Mouse (Mus musculus): Measurements from ENCODE around the gene Fto. TPM values are rescaled to one million over a fixed set of nuclear protein-coding genes. Genes with fewer than 3 reads are reported as not detected.

The Fto gene
- polyA plus RNA-seq, 1 experiment from 2014 or later, result 90.1 TPM

DNA sequence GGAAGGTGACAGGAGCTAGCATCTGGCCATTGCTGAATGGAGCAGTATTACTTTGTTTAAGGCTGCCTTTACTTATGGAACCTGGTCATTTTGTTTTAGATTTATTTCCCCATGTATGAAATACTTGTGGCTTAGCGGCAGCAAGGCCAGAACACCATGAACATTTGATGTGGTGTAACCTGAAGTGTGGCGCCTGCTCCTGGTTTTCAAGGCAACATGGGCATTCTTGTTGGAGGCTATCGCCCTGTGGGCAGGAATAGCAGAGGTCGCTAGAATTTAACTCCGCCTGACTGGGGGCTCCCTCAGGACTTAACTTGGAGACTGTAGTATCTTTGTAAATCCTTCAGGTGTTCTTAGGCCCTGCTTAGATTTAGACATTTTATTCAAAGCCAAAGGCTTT is 132.7 kb downstream of the Fto start:
- no peak overlapping the region for H3K9ac ChIP-seq
- H3K4me3 ChIP-seq, result no peak overlapping the region
- no peaks in the 10 kb centered on the region for H3K36me3 ChIP-seq (ENCODE audit: poor library complexity, severe bottlenecking)
- no peaks in the 10 kb centered on the region for H3K4me1 ChIP-seq
- no peaks in the 10 kb centered on the region for H3K9me3 ChIP-seq (replicated peaks)
- H3K27ac ChIP-seq, result no peak overlapping the region
- ATAC-seq, result no peak
- H3K27me3 ChIP-seq, result no peaks in the 10 kb centered on the region
- 93% methylated on average over 5 of the region's 5 CpGs for WGBS
- H3K4me2 ChIP-seq, result no peak overlapping the region

DNA sequence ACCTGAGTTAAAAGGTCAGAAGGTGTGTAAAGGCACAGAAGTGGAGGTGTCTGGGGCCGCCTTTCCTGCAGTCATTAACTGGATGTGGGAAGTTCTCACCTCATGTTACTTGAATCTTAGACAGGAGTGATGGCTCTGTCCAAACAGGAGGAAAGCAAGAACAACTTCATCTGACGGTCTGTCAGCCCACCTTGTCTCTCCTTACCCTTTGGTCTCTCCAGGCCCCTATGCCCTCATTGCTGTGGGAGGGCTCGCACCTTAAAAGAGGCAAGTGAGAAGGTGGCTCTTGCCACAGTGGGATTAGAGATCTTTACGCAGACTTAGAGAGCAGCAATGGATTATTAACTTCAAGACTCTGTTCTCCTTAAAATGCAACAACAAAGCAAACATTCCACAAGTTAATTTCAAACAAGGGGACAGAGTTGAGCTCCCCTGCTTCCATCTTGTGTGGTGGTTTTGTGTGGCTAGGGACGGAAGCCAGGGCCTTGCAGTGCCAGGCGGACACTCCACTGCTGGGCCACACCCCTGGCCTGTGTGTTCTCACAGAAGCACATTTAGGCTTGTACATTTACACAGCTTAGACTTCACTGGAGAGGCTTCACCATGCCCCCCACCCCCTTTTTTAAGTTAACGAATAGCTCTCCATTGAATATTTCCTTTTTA is 135.5 kb downstream of the Fto start:
- Histone ChIP-seq H3K36me3 (ENCODE audit: poor library complexity, severe bottlenecking) (no peaks in the 10 kb centered on the region), H3K27ac (no peak overlapping the region), H3K27me3 (no peaks in the 10 kb centered on the region), H3K9me3 (replicated peaks) (no peaks in the 10 kb centered on the region), H3K4me2 (no peak overlapping the region), H3K4me3 (no peak overlapping the region), H3K4me1 (no peaks in the 10 kb centered on the region), H3K9ac (no peak overlapping the region)
- ATAC-seq, result no peak
- WGBS, result 87% methylated on average over 7 of the region's 7 CpGs

DNA sequence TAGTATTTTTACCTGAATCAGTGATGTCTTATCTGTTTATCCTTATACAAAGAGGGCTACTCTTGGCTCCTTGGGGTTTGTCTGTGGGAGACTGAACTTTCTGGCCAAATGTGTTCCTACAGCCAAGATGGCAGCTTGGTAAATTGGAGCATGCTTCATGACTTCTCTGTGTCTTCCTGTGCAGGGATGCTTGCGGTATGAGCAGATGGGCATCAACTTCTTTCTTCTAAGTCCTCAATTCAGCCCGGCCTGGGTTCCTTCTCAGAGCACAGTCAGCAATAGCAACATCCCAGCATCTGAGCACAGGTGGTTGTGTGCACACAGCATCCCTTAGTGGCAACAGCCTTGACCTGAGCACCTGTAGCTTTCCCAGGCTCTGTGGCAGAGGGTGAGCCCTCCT is 141.6 kb downstream of the Fto start:
- WGBS, result 91% methylated on average over 2 of the region's 2 CpGs

DNA sequence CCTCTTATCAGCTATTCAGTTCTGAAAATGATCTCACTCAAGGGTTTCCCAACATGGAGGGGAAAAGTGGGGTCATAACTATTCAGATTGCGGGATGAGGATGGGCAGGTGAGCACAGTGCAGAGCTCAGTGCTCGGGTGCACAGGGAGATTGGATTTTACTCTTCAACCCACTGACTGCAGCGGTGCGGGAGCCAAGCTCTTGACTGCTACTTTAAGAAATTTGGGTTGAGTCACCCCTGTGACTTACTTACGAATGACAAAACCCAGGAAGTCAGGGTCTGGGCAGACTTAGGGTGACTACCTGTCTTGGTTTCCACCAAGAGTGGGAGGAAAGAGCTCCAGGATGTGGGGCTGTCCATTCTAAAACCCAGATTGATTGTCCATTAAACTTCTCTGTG is 142.3 kb downstream of the Fto start:
- H3K9ac ChIP-seq, result no peak overlapping the region
- no peaks in the 10 kb centered on the region for H3K27me3 ChIP-seq
- no peak for ATAC-seq
- no peak overlapping the region for H3K4me2 ChIP-seq
- no peak overlapping the region for H3K27ac ChIP-seq
- no peak overlapping the region for H3K4me3 ChIP-seq
- no peaks in the 10 kb centered on the region for H3K9me3 ChIP-seq (replicated peaks)
- H3K36me3 ChIP-seq (ENCODE audit: poor library complexity, severe bottlenecking), result no peaks in the 10 kb centered on the region
- no peaks in the 10 kb centered on the region for H3K4me1 ChIP-seq
- WGBS, result 96% methylated on average over 5 of the region's 5 CpGs

More for the DNA sequence above, 141.6 kb downstream of the Fto start:
- Histone ChIP-seq H3K9ac (no peak overlapping the region), H3K9me3 (replicated peaks) (no peaks in the 10 kb centered on the region), H3K4me3 (no peak overlapping the region), H3K27me3 (no peaks in the 10 kb centered on the region), H3K4me1 (no peaks in the 10 kb centered on the region), H3K4me2 (no peak overlapping the region), H3K36me3 (ENCODE audit: poor library complexity, severe bottlenecking) (no peaks in the 10 kb centered on the region), H3K27ac (no peak overlapping the region)
- no peak for ATAC-seq

DNA sequence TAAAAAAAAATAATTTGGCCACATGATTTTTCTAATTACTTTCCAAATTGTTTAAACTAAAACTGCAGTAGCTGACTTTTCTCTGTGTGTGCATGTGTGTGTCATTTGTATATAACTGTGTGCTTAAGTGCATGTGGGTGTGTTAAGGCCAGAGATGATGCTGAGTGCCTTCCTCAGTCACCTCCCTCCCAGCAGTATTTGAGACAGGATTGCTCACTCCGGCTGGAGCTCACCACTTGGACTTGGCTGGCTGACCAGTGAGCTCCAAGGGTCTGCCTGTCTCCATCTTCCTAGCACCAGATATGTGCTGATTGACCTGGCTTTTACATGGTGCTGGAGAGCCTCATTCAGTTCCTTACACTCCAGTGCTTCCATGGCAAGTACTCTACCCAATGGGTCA is 144.7 kb downstream of the Fto start:
- Histone ChIP-seq H3K9me3 (replicated peaks) (no peaks in the 10 kb centered on the region), H3K4me2 (no peak overlapping the region), H3K4me1 (no peaks in the 10 kb centered on the region), H3K27me3 (no peaks in the 10 kb centered on the region), H3K27ac (no peak overlapping the region), H3K9ac (no peak overlapping the region), H3K4me3 (no peak overlapping the region), H3K36me3 (ENCODE audit: poor library complexity, severe bottlenecking) (no peaks in the 10 kb centered on the region)
- ATAC-seq, result no peak
- 95% methylated on average over 1 of the region's 1 CpGs for WGBS

DNA sequence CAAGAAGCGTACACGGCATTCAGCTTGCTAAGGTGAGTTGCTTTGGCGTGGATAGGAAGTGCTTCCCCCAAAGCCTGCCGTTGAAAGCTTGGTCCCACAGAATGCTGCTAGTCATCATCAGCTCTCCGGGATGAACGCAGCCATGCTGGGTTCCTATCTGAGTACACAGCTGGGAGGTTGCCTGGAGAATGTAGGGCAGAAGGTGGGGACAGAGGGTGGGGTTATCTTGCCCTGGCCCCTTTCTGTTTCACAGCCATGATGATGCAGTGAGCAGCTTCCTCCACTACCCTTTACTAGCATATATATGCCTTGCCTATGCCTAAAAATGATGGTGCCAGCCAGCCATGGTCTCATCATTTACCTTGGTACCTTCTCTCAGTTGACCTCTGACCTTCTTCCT is 147.6 kb downstream of the Fto start:
- H3K27me3 ChIP-seq, result no peaks in the 10 kb centered on the region
- 95% methylated on average over 6 of the region's 6 CpGs for WGBS
- no peaks in the 10 kb centered on the region for H3K36me3 ChIP-seq (ENCODE audit: poor library complexity, severe bottlenecking)
- no peaks in the 10 kb centered on the region for H3K9me3 ChIP-seq (replicated peaks)
- H3K4me2 ChIP-seq, result no peak overlapping the region
- H3K4me3 ChIP-seq, result no peak overlapping the region
- no peak for ATAC-seq
- H3K9ac ChIP-seq, result no peak overlapping the region
- H3K4me1 ChIP-seq, result no peaks in the 10 kb centered on the region
- H3K27ac ChIP-seq, result no peak overlapping the region

DNA sequence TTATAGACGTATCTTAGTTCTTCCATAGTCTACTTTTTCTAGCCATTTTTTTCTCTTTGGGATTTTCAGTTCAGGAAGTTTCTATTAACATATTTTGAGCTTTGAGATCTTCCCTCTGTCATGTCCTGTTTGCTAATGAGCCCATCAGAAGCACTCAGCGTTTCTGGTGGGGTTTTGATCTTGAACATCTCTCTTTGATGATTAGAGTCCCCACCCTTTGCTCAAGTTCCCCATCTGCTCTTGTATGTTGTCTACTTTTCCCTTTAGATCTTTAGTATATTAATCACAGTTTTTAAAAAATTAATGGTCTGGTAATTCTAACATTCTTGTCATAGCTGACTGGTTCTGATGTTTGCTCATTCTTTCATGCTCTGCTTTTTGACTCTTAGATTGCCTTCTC is 150.4 kb downstream of the Fto start:
- ATAC-seq, result no peak
- no peaks in the 10 kb centered on the region for H3K36me3 ChIP-seq (ENCODE audit: poor library complexity, severe bottlenecking)
- WGBS, result 92% methylated on average over 2 of the region's 2 CpGs
- H3K27ac ChIP-seq, result no peak overlapping the region
- no peak overlapping the region for H3K4me3 ChIP-seq
- no peak overlapping the region for H3K4me2 ChIP-seq
- no peaks in the 10 kb centered on the region for H3K27me3 ChIP-seq
- no peak overlapping the region for H3K9ac ChIP-seq
- H3K9me3 ChIP-seq (replicated peaks), result no peaks in the 10 kb centered on the region
- H3K4me1 ChIP-seq, result no peaks in the 10 kb centered on the region

DNA sequence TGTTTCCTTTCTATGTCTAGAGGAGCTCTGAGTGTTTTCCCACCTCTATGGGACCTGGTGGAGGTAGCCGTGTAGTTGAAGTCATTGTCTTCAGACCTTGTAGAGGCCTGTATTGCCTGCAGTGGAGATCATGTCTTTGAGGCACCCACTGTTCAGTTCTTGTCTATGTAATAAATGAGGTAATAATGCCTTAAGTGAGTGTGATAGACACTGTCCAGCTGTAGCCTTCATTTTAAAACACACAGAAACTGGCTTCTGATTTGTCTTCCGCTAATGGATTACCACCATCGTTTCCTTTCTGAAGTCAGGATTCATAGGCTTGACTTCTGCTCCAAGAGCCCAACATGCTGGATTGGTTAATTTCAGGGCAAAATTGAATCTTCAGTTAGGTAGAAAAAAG is 154.1 kb downstream of the Fto start:
- Histone ChIP-seq H3K27me3 (no peaks in the 10 kb centered on the region), H3K4me3 (no peak overlapping the region)
- 95% methylated on average over 3 of the region's 3 CpGs for WGBS

DNA sequence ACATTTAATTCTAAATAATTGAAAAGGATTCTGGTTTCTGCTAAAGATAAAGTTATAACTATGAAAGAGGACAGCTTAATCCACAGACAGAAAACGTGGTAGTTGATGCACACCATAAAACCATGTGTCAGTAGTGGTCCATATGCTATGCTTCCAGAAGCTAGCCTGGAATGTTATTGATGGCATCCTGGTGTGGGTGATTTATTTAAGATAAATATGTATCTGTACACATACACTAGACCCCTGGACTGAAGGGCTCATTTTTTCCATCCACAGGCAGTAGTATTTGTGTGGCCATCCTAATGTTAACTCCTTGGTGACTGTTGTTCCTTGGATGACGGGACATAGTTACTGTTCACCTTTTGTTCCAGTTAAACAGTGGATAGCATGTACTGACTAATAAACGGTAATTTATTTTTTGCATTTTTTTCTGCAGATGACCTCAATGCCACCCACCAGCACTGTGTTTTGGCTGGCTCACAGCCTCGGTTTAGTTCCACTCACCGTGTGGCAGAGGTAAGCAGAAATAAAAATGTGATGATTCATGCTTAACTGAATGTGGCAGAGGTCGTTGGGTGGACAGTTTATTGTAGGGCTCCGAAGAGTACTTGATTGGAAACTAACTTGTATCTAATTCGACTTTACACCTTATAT is 154.7 kb downstream of the Fto start:
- no peak overlapping the region for H3K4me3 ChIP-seq
- H3K4me1 ChIP-seq, result no peaks in the 10 kb centered on the region
- H3K27me3 ChIP-seq, result no peaks in the 10 kb centered on the region
- H3K27ac ChIP-seq, result no peak overlapping the region
- H3K4me2 ChIP-seq, result no peak overlapping the region
- H3K9ac ChIP-seq, result no peak overlapping the region
- H3K36me3 ChIP-seq (ENCODE audit: poor library complexity, severe bottlenecking), result no peaks in the 10 kb centered on the region
- 94% methylated on average over 8 of the region's 8 CpGs for WGBS
- no peaks in the 10 kb centered on the region for H3K9me3 ChIP-seq (replicated peaks)
- no peak for ATAC-seq

More for the DNA sequence above, 154.1 kb downstream of the Fto start:
- no peak overlapping the region for H3K9ac ChIP-seq
- H3K4me1 ChIP-seq, result no peaks in the 10 kb centered on the region
- H3K27ac ChIP-seq, result no peak overlapping the region
- ATAC-seq, result no peak
- H3K4me2 ChIP-seq, result no peak overlapping the region
- H3K9me3 ChIP-seq (replicated peaks), result no peaks in the 10 kb centered on the region
- H3K36me3 ChIP-seq (ENCODE audit: poor library complexity, severe bottlenecking), result no peaks in the 10 kb centered on the region

DNA sequence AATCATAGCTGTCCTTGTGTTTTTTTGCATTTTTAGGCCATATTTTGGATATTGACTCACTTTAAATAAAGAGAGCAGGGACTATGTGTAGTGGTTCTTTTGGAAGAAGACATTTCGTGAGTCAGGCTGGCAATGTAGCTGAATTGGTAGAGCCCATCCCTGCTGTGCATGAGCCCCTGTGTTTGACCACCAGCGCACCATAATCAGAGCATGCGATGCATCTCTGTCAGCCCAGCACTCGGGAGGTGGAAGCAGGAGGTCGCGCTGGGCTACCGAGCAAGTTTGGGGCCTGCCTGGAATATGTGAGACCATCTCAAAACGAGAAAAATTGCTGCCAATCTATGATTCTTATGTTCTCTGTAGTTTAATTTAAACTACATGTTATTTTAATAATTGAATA is 156.1 kb downstream of the Fto start:
- Histone ChIP-seq H3K36me3 (ENCODE audit: poor library complexity, severe bottlenecking) (peaks cover 6% of the 10 kb centered on the region), H3K9me3 (replicated peaks) (no peaks in the 10 kb centered on the region), H3K4me3 (no peak overlapping the region), H3K27ac (no peak overlapping the region), H3K27me3 (no peaks in the 10 kb centered on the region), H3K4me1 (no peaks in the 10 kb centered on the region), H3K9ac (no peak overlapping the region), H3K4me2 (no peak overlapping the region)
- WGBS, result 93% methylated on average over 8 of the region's 8 CpGs
- ATAC-seq, result no peak

DNA sequence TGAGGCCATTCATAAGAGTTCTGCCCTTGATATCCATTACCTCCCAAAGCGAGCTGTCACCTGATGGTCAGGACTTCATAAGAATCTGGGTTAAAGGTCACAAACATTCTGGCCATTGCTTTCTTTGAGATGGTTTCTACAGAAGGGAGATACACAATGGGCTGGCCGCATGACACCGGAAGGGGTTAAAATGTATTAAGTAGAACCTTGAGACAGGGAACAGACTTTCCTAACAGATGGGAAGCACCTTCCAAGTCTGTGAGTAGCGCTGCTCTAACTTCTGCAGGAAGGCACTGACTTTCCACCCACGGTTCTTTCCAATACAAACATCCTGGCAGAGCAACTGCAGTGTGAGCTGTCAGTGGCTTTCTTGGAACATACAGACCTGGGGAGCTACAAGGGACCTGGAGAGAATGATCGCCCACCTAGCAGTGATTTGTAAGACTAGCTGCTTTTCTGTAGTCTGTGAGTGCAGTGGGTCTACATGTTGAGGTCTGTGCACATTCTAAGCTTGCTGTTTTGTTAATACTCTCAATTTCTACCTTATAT is 161.5 kb downstream of the Fto start:
- no peak for ATAC-seq
- no peaks in the 10 kb centered on the region for H3K9me3 ChIP-seq (replicated peaks)
- H3K27me3 ChIP-seq, result no peaks in the 10 kb centered on the region
- H3K9ac ChIP-seq, result no peak overlapping the region
- H3K4me2 ChIP-seq, result no peak overlapping the region
- no peak overlapping the region for H3K27ac ChIP-seq
- 89% methylated on average over 6 of the region's 6 CpGs for WGBS
- peaks cover 22% of the 10 kb centered on the region for H3K36me3 ChIP-seq (ENCODE audit: poor library complexity, severe bottlenecking)
- no peak overlapping the region for H3K4me3 ChIP-seq
- no peaks in the 10 kb centered on the region for H3K4me1 ChIP-seq

DNA sequence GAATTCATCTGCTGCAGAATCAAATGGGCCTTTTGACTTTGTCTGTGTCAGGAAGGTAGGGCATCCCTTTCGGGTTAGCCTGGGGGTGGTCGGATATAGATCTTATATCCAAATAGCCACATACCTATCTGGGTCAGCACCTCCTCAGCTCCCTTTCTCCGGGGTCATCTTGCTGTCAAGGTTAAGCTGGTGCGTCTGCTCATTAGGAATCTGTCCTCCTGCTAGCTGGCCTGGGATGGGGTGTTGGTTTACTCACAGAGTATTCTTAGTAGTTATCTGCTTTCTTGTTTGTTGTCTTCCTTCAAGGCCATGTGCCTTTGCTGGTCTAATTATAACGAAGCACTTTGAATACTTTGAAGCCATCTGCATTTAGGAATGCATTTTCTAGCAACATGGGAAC is 163.7 kb downstream of the Fto start:
- H3K4me2 ChIP-seq, result no peak overlapping the region
- no peak for ATAC-seq
- H3K36me3 ChIP-seq (ENCODE audit: poor library complexity, severe bottlenecking), result peaks cover 22% of the 10 kb centered on the region
- H3K27ac ChIP-seq, result no peak overlapping the region
- H3K27me3 ChIP-seq, result no peaks in the 10 kb centered on the region
- WGBS, result 91% methylated on average over 5 of the region's 5 CpGs
- H3K4me1 ChIP-seq, result no peaks in the 10 kb centered on the region
- H3K9ac ChIP-seq, result no peak overlapping the region
- no peak overlapping the region for H3K4me3 ChIP-seq
- no peaks in the 10 kb centered on the region for H3K9me3 ChIP-seq (replicated peaks)

DNA sequence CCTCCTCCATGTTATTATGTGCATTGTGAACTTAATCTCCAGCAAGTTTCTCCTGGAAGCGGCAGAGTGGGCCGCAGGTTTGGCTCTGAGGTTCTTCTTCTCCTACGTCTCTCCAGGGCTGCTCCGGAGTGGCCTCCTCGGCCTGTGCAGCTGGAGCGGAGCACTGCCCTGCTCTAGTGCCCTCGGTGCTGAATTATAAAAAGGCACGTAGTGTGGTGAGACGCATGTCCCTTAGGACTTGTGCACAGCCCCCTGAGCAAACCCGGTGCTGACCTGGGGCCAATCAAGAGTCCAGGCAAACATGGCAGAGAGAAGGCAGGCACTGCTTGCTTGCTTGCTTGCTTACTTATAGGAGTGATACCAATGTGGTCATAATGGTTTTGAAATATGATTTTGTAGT is 164.1 kb downstream of the Fto start:
- H3K4me2 ChIP-seq, result no peak overlapping the region
- no peaks in the 10 kb centered on the region for H3K4me1 ChIP-seq
- no peak overlapping the region for H3K27ac ChIP-seq
- no peaks in the 10 kb centered on the region for H3K27me3 ChIP-seq
- no peak overlapping the region for H3K4me3 ChIP-seq
- 95% methylated on average over 10 of the region's 10 CpGs for WGBS
- no peak overlapping the region for H3K9ac ChIP-seq
- ATAC-seq, result no peak
- no peaks in the 10 kb centered on the region for H3K9me3 ChIP-seq (replicated peaks)
- H3K36me3 ChIP-seq (ENCODE audit: poor library complexity, severe bottlenecking), result peaks cover 22% of the 10 kb centered on the region
